Mouse (Mus musculus) ZHBTc4 (cell line): ENCODE results near the gene Cdh23.

Source experiments
- DNase-seq: peaks from one replicate; pipeline ENCODE4 v3.0.0-alpha.2; 2011; ENCODE audit warnings: low read depth, low spot score

Cdh23 gene

GRCm38 (mm10) chr10:60400507-60401295, 295.6 kb downstream of the Cdh23 start:
- no peak for DNase-seq

GRCm38 (mm10) chr10:60399449-60399848, 296.8 kb downstream of the Cdh23 start, which contains the start of gene Gm17455:
TSS of gene Gm17455 (plus strand) at chr10:60399726.
- no peak for DNase-seq

GRCm38 (mm10) chr10:60398051-60398814, 298.1 kb downstream of the Cdh23 start:
- no peak for DNase-seq

GRCm38 (mm10) chr10:60395605-60396004, 300.7 kb downstream of the Cdh23 start:
- DNase-seq: no peak

GRCm38 (mm10) chr10:60394936-60395335, 301.4 kb downstream of the Cdh23 start:
- DNase-seq: no peak

- no peak for DNase-seq
Observed at GRCm38 (mm10) chr10:60391661-60392060, 304.6 kb downstream of the Cdh23 start.

- no peak for DNase-seq
Observed at GRCm38 (mm10) chr10:60390904-60391420, 305.3 kb downstream of the Cdh23 start.

GRCm38 (mm10) chr10:60390177-60390903, 305.9 kb downstream of the Cdh23 start:
- DNase-seq: peak; percentile 51

- DNase-seq: no peak
Observed at GRCm38 (mm10) chr10:60389447-60389865, 306.8 kb downstream of the Cdh23 start.

- DNase-seq: no peak
Observed at GRCm38 (mm10) chr10:60388332-60388731, 308.0 kb downstream of the Cdh23 start.

- DNase-seq: no peak
Observed at GRCm38 (mm10) chr10:60381142-60381925, 315.0 kb downstream of the Cdh23 start.

GRCm38 (mm10) chr10:60380229-60380628, 316.1 kb downstream of the Cdh23 start:
- no peak for DNase-seq

- DNase-seq: no peak
Observed at GRCm38 (mm10) chr10:60379419-60379957, 316.8 kb downstream of the Cdh23 start.

GRCm38 (mm10) chr10:60376704-60377103, 319.6 kb downstream of the Cdh23 start:
- DNase-seq: no peak

- DNase-seq: no peak
Observed at GRCm38 (mm10) chr10:60373937-60374578, 322.2 kb downstream of the Cdh23 start.

GRCm38 (mm10) chr10:60373543-60373936, 322.8 kb downstream of the Cdh23 start:
- no peak for DNase-seq

- DNase-seq: no peak
Observed at GRCm38 (mm10) chr10:60371596-60372386, 324.5 kb downstream of the Cdh23 start.

GRCm38 (mm10) chr10:60370601-60371061, 325.7 kb downstream of the Cdh23 start:
- DNase-seq: no peak

- no peak for DNase-seq
Observed at GRCm38 (mm10) chr10:60370098-60370497, 326.2 kb downstream of the Cdh23 start.
